Mouse (Mus musculus) cerebellum, adult 9-11 months (tissue): ENCODE data around the gene Olfr867.
A peak's percentile ranks its signal among the peaks of the same experiment; 100 is the strongest.

Source experiments
- DNase-seq: peaks from one replicate; pipeline ENCODE4 v3.0.0; 2022

Olfr867 gene

DNA sequence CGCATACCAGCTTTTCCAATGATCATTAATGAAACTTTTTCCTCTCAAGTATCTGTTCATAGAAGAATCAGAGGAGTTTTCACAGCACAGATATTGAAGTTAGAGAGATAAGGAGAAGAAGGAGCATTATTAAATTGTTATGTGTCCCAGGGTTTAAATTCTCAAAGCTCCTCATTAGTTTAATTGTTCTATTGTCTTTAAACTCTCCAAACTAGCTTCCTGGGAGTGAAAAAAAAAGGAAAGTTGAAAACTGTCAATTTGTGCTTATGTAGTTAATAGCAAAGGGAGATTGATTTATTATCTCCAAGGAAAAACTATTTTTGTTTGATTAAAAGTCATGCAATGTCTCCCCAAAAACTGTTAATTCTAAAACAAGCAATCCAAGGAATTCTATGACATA is at the start of gene Olfr867:
Gene Olfr867, minus strand, starts transcription at position 101 of the 400 bp plus-strand sequence.
- no peak for DNase-seq

DNA sequence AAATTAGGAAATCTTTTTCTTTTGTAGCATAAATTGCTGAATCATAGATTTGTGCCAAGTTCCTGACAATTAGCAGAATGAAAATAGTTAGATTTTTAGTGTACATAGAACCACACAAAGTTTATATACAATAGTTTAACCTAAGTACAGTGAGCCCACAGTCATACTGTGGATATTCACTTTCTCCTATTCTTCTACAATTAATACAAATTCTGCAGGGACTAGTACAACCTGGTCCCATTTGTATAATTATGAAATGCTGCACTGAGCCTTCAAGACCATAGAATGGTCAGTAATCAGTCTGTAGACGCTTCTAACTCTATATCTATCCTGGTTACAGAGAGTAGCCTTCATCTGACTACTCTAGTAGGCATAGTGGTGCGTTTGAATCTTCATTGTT is 41.0 kb upstream of the Olfr867 start, which contains the start of gene Olfr868:
Gene Olfr868, plus strand, starts transcription at position 301 of the 400 bp plus-strand sequence.
- no peak for DNase-seq

DNA sequence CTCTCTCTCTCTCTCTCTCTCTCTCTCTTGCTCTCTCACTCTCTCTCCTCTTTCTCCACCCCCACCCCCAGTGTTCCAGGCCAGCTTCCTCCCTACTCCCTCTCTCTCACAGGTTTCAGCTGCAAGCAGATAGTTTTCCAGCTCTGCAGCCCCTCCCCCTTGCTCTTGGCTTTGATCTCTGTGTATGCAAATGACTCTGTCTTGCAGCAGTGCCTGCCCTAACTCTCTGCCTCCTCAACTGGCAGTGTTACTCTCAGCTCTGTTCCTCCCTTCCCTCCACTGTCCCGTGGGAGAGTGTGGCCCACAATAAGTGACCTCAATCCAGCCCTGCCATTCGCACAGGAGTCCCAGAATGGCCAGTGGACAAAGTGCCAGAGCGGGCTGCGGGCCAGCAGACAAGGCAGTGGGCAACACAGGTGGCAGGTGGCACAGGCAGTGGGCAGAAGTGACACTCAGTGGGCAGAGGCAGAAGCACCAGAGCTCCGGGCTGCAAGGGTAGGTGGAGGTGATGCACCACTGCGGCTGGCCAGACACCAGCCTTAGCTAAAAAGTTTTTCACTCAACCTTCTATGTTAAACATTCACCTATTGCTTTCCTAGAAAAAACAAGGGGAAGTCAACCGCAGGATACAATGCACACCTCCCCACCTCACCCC is 16.3 kb upstream of the Olfr867 start:
- peak; percentile 4 for DNase-seq

DNA sequence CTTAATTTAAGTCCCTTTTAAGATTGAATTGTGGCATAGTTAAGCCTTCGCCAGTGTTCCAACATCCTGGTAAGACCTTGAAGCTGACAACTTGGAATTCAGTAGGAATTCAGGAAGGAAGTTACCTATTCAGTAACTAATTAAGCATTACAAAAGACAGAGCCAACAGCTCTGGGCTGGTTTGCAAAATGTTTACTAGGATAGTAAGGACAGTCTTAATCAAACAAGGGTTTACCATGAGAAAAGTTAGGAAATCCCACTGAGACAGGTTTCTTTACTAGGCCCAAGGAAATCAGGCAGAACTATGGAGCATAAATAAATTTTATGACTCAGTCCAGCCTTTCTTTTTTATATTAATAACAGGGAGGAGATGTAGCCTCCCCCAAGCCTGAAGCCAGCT is 13.9 kb upstream of the Olfr867 start:
- DNase-seq = no peak

DNA sequence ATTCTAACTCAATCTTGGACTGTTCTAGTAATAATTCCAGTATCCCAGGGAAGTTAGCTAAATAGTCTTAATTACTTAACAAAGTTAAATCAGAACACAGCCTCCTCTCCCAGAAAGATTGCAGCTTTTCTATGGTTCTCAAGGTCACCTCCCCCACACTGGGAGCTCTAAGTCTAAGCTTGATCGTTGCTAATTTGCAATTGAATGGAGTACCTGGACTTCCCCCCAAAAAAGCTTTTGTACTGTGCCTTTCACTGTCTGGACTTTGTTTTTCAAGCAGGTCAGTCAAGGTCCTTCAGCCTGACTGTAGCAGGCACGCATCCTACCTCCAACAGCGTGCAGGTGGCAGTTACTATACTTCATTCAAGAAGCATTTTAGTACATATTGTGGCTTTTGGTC is 12.9 kb upstream of the Olfr867 start:
- no peak for DNase-seq

DNA sequence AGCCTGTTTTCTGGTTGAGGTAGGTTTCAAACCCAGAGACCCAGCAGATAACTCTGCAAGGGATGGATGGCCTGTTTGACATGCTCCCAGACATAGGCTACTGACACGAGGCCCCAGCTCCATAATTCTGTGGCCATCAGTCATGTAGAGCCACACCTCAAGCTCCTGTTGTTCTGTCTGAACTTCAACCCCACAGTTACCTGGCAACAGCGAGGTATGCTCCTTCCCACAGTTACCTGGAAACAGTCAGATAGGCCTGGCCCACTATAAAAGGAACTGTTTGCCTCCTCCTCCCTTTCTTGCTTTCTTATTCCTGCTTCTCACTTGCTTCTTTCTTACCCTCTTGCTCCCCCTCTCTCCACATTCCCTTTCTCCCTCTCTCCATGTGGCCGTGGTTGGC is 9.4 kb downstream of the Olfr867 start:
- DNase-seq = no peak

DNA sequence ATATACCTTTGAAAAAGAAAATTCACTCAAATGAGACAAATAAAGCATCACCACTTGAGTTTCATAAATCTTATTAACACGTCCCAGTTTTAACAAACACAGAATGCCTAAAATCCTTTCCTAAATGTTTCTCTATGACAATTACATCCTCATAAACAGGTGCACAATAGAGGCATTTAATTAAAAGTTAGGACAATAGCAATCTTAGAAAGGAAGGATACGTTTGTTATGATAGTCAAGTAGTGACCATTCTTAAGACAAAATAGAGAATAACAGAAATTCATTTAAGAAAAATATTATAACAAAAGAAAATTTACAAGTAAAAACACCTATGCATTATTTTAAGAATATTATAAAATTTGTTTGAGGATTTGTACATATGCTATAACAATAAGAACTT is 29.4 kb downstream of the Olfr867 start, which contains the start of gene Olfr866:
Gene Olfr866, minus strand, starts transcription at position 101 of the 400 bp plus-strand sequence.
- no peak for DNase-seq
